Mouse (Mus musculus): Measurements from ENCODE around the gene Gas2. TPM values are rescaled to one million over a fixed set of nuclear protein-coding genes. Genes with fewer than 3 reads are reported as not detected.

Gas2 gene
- polyA plus RNA-seq, 1 experiment from 2014 or later, result 1.4 TPM

- 96% methylated on average over 2 of the region's 3 CpGs for WGBS (ENCODE audit: missing documents)
- no peaks in the 10 kb centered on the region for H3K36me3 ChIP-seq (ENCODE audit: inconsistent target)
- no peaks in the 10 kb centered on the region for H3K79me2 ChIP-seq (ENCODE audit: inconsistent target)
- no peak within 1 kb of the TSS for H3K4me3 ChIP-seq (ENCODE audit: inconsistent target)
- no peak within 1 kb of the TSS for H3K27ac ChIP-seq
Measured at GRCm38 (mm10) chr7:52015628-52016027, 153.8 kb downstream of the Gas2 start, which contains the start of gene 1700015G11Rik. 1700015G11Rik (minus strand) TSS chr7:52015728.

- H3K36me3 ChIP-seq (ENCODE audit: inconsistent target), result no peaks in the 10 kb centered on the region
- WGBS (ENCODE audit: missing documents), result 49% methylated on average over 4 of the region's 4 CpGs
- no peak overlapping the region for H3K4me3 ChIP-seq (ENCODE audit: inconsistent target)
- no peaks in the 10 kb centered on the region for H3K79me2 ChIP-seq (ENCODE audit: inconsistent target)
- no peak overlapping the region for H3K27ac ChIP-seq
Measured at GRCm38 (mm10) chr7:52022039-52022438, 160.2 kb downstream of the Gas2 start.

- Histone ChIP-seq H3K4me3 (ENCODE audit: inconsistent target) (no peak overlapping the region), H3K27ac (no peak overlapping the region), H3K79me2 (ENCODE audit: inconsistent target) (no peaks in the 10 kb centered on the region), H3K36me3 (ENCODE audit: inconsistent target) (no peaks in the 10 kb centered on the region)
- 90% methylated on average over 5 of the region's 5 CpGs for WGBS (ENCODE audit: missing documents)
Measured at GRCm38 (mm10) chr7:52024050-52024626, 162.3 kb downstream of the Gas2 start.

GRCm38 (mm10) chr7:52037600-52038582 is 176.1 kb downstream of the Gas2 start:
- Histone ChIP-seq H3K36me3 (ENCODE audit: inconsistent target) (no peaks in the 10 kb centered on the region), H3K27ac (no peak overlapping the region), H3K4me3 (ENCODE audit: inconsistent target) (no peak overlapping the region), H3K79me2 (ENCODE audit: inconsistent target) (no peaks in the 10 kb centered on the region)
- 54% methylated on average over 8 of the region's 8 CpGs for WGBS (ENCODE audit: missing documents)

Other genes with a start within 250 kb of the Gas2 start
- not detected in 3 replicates for gene Slc17a6, start 240.0 kb upstream of the Gas2 start, polyA plus RNA-seq (2018)
- gene Fancf, start 252 bp downstream of the Gas2 start, polyA plus RNA-seq (2018), result 1.4 to 4.0 TPM (median 2.2 TPM) in 3 replicates
- gene Svip, start 144.0 kb downstream of the Gas2 start, polyA plus RNA-seq (2018), result 1.7 to 1.9 TPM (median 1.8 TPM) in 3 replicates
- not detected in 3 replicates for gene 1700015G11Rik, start 153.7 kb downstream of the Gas2 start, polyA plus RNA-seq (2018)

Measured in macrophage (primary cell).